Mouse (Mus musculus): ENCODE data around the gene Fam174a. TPM values are rescaled to one million over a fixed set of nuclear protein-coding genes. Genes with fewer than 3 reads are reported as not detected.

Gene Fam174a
- polyA plus RNA-seq, 1 experiment from 2014 or later, result 22.4 TPM

DNA sequence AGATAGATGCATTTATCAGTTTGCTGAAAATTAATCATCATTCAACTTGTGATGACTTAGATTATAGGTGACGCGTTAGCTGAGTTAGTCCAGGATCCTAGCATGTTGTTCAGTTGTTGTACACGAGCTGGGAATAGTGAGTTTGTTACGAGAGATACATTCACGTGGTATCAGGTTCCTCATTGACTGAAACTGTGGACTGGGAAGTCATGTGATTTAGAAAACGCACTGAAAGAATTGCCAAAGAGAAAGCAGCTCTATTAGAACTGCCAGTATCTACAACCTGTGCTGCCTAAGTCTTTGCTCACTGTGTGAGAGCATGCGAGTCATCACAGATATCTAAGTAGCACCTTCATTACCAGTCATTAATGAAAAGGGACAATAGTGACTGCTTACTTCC, 9.6 kb downstream of the Fam174a start:
- ATAC-seq (ENCODE audit: insufficient read depth, low FRiP score, low TSS enrichment), result no peak
- 85% methylated on average over 7 of the region's 7 CpGs for WGBS
- Histone ChIP-seq H3K36me3 (ENCODE audit: control insufficient read depth, insufficient read depth, low read length) (no peaks in the 10 kb centered on the region), H3K4me2 (ENCODE audit: low read depth) (no peak overlapping the region), H3K27me3 (ENCODE audit: control insufficient read depth, insufficient read depth, low read length) (no peaks in the 10 kb centered on the region), H3K4me3 (ENCODE audit: low read depth, low read length) (no peak overlapping the region), H3K9me3 (ENCODE audit: control insufficient read depth, low read length) (no peaks in the 10 kb centered on the region), H3K27ac (ENCODE audit: low read depth, low read length) (no peak overlapping the region), H3K4me1 (ENCODE audit: control insufficient read depth, insufficient read depth, low read length) (no peaks in the 10 kb centered on the region), H3K9ac (ENCODE audit: low read length) (no peak overlapping the region)
- DNase-seq (ENCODE audit: low spot score), result no peak

- H3K9ac ChIP-seq (ENCODE audit: low read length), result no peak overlapping the region
- H3K27ac ChIP-seq (ENCODE audit: low read depth, low read length), result no peak overlapping the region
- no peak for ATAC-seq (ENCODE audit: insufficient read depth, low FRiP score, low TSS enrichment)
- no peaks in the 10 kb centered on the region for H3K27me3 ChIP-seq (ENCODE audit: control insufficient read depth, insufficient read depth, low read length)
- no peaks in the 10 kb centered on the region for H3K9me3 ChIP-seq (ENCODE audit: control insufficient read depth, low read length)
- DNase-seq (ENCODE audit: low spot score), result no peak
- H3K4me2 ChIP-seq (ENCODE audit: low read depth), result no peak overlapping the region
- no peaks in the 10 kb centered on the region for H3K4me1 ChIP-seq (ENCODE audit: control insufficient read depth, insufficient read depth, low read length)
- no peak overlapping the region for H3K4me3 ChIP-seq (ENCODE audit: low read depth, low read length)
- no peaks in the 10 kb centered on the region for H3K36me3 ChIP-seq (ENCODE audit: control insufficient read depth, insufficient read depth, low read length)
These were observed 13.4 kb downstream of the Fam174a start for GRCm38 (mm10) chr1:95326856-95327255.

DNA sequence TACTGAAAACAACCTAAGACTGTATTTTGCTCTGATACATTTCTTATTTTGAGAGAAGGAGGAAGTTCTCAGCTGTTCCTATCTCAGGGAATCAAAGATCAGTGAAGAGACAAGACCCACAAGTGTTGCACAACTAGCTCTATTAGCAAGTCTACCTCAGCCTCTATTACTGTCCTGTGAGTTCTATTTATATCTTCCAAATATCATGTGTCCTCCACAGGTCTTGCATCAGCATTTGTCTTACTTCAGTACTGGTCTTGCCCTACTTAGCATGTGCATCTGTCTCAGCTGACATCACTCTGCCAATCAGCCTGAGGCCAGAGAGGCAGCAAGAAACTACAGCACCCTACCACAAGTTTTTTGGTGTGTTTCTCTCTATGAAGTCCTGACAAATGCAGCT, 26.2 kb downstream of the Fam174a start:
- no peak for DNase-seq (ENCODE audit: low spot score)
- Histone ChIP-seq H3K9ac (ENCODE audit: low read length) (no peak overlapping the region), H3K36me3 (ENCODE audit: control insufficient read depth, insufficient read depth, low read length) (no peaks in the 10 kb centered on the region), H3K4me3 (ENCODE audit: low read depth, low read length) (no peak overlapping the region), H3K27me3 (ENCODE audit: control insufficient read depth, insufficient read depth, low read length) (no peaks in the 10 kb centered on the region), H3K27ac (ENCODE audit: low read depth, low read length) (no peak overlapping the region), H3K4me2 (ENCODE audit: low read depth) (no peak overlapping the region), H3K4me1 (ENCODE audit: control insufficient read depth, insufficient read depth, low read length) (no peaks in the 10 kb centered on the region), H3K9me3 (ENCODE audit: control insufficient read depth, low read length) (no peaks in the 10 kb centered on the region)
- no peak for ATAC-seq (ENCODE audit: insufficient read depth, low FRiP score, low TSS enrichment)

DNA sequence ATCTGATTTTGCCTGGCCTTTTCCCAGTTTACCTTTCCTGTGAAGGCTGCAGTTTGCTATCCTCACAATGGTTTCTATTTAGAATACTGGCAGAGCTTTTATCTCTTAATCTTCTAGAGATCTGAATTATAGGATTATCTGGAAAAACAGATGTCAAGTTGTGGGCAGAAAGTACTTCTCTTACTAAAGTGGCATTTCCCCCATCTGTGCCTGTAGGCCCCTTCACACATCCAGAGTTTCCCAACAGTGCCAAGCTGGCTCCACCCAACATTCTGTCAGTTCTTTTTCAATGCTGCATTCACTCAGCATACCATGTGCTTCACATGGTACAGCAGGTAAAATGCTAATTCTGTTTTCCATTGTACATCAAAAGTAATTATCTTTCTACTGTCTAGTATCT, 28.8 kb downstream of the Fam174a start:
- no peak overlapping the region for H3K27ac ChIP-seq (ENCODE audit: low read depth, low read length)
- H3K4me3 ChIP-seq (ENCODE audit: low read depth, low read length), result no peak overlapping the region
- ATAC-seq (ENCODE audit: insufficient read depth, low FRiP score, low TSS enrichment) (no peak), DNase-seq (ENCODE audit: low spot score) (no peak)
- no peak overlapping the region for H3K9ac ChIP-seq (ENCODE audit: low read length)
- no peaks in the 10 kb centered on the region for H3K36me3 ChIP-seq (ENCODE audit: control insufficient read depth, insufficient read depth, low read length)
- H3K27me3 ChIP-seq (ENCODE audit: control insufficient read depth, insufficient read depth, low read length), result no peaks in the 10 kb centered on the region
- no peak overlapping the region for H3K4me2 ChIP-seq (ENCODE audit: low read depth)
- no peaks in the 10 kb centered on the region for H3K4me1 ChIP-seq (ENCODE audit: control insufficient read depth, insufficient read depth, low read length)
- no peaks in the 10 kb centered on the region for H3K9me3 ChIP-seq (ENCODE audit: control insufficient read depth, low read length)

GRCm38 (mm10) chr1:95343585-95344485, 30.4 kb downstream of the Fam174a start:
- H3K4me1 ChIP-seq (ENCODE audit: control insufficient read depth, insufficient read depth, low read length), result no peaks in the 10 kb centered on the region
- DNase-seq (ENCODE audit: low spot score), result no peak
- H3K36me3 ChIP-seq (ENCODE audit: control insufficient read depth, insufficient read depth, low read length), result no peaks in the 10 kb centered on the region
- no peaks in the 10 kb centered on the region for H3K27me3 ChIP-seq (ENCODE audit: control insufficient read depth, insufficient read depth, low read length)
- no peak overlapping the region for H3K27ac ChIP-seq (ENCODE audit: low read depth, low read length)
- H3K4me3 ChIP-seq (ENCODE audit: low read depth, low read length), result no peak overlapping the region
- H3K9ac ChIP-seq (ENCODE audit: low read length), result no peak overlapping the region
- H3K4me2 ChIP-seq (ENCODE audit: low read depth), result no peak overlapping the region
- no peak for ATAC-seq (ENCODE audit: insufficient read depth, low FRiP score, low TSS enrichment)
- 83% methylated on average over 5 of the region's 5 CpGs for WGBS
- no peaks in the 10 kb centered on the region for H3K9me3 ChIP-seq (ENCODE audit: control insufficient read depth, low read length)

- H3K9me3 ChIP-seq (ENCODE audit: control insufficient read depth, low read length), result no peaks in the 10 kb centered on the region
- H3K27ac ChIP-seq (ENCODE audit: low read depth, low read length), result no peak overlapping the region
- no peak for ATAC-seq (ENCODE audit: insufficient read depth, low FRiP score, low TSS enrichment)
- H3K27me3 ChIP-seq (ENCODE audit: control insufficient read depth, insufficient read depth, low read length), result no peaks in the 10 kb centered on the region
- H3K4me3 ChIP-seq (ENCODE audit: low read depth, low read length), result no peak overlapping the region
- DNase-seq (ENCODE audit: low spot score), result no peak
- WGBS, result 77% methylated on average over 1 of the region's 1 CpGs
- no peak overlapping the region for H3K9ac ChIP-seq (ENCODE audit: low read length)
- no peak overlapping the region for H3K4me2 ChIP-seq (ENCODE audit: low read depth)
- H3K36me3 ChIP-seq (ENCODE audit: control insufficient read depth, insufficient read depth, low read length), result no peaks in the 10 kb centered on the region
- H3K4me1 ChIP-seq (ENCODE audit: control insufficient read depth, insufficient read depth, low read length), result no peaks in the 10 kb centered on the region
These were observed 40.7 kb downstream of the Fam174a start for GRCm38 (mm10) chr1:95354146-95354545.

GRCm38 (mm10) chr1:95356904-95357303, 43.5 kb downstream of the Fam174a start:
- Histone ChIP-seq H3K27ac (ENCODE audit: low read depth, low read length) (no peak overlapping the region), H3K4me3 (ENCODE audit: low read depth, low read length) (no peak overlapping the region), H3K27me3 (ENCODE audit: control insufficient read depth, insufficient read depth, low read length) (no peaks in the 10 kb centered on the region), H3K4me1 (ENCODE audit: control insufficient read depth, insufficient read depth, low read length) (no peaks in the 10 kb centered on the region), H3K4me2 (ENCODE audit: low read depth) (no peak overlapping the region), H3K9ac (ENCODE audit: low read length) (no peak overlapping the region), H3K9me3 (ENCODE audit: control insufficient read depth, low read length) (no peaks in the 10 kb centered on the region), H3K36me3 (ENCODE audit: control insufficient read depth, insufficient read depth, low read length) (no peaks in the 10 kb centered on the region)
- WGBS, result 67% methylated on average over 4 of the region's 4 CpGs
- DNase-seq (ENCODE audit: low spot score) (no peak), ATAC-seq (ENCODE audit: insufficient read depth, low FRiP score, low TSS enrichment) (no peak)

- Histone ChIP-seq H3K4me3 (ENCODE audit: low read depth, low read length) (no peak overlapping the region), H3K9me3 (ENCODE audit: control insufficient read depth, low read length) (no peaks in the 10 kb centered on the region), H3K36me3 (ENCODE audit: control insufficient read depth, insufficient read depth, low read length) (no peaks in the 10 kb centered on the region), H3K9ac (ENCODE audit: low read length) (no peak overlapping the region), H3K27me3 (ENCODE audit: control insufficient read depth, insufficient read depth, low read length) (no peaks in the 10 kb centered on the region), H3K4me2 (ENCODE audit: low read depth) (no peak overlapping the region), H3K27ac (ENCODE audit: low read depth, low read length) (no peak overlapping the region), H3K4me1 (ENCODE audit: control insufficient read depth, insufficient read depth, low read length) (no peaks in the 10 kb centered on the region)
- WGBS, result 87% methylated on average over 2 of the region's 2 CpGs
- DNase-seq (ENCODE audit: low spot score), result no peak
- no peak for ATAC-seq (ENCODE audit: insufficient read depth, low FRiP score, low TSS enrichment)
These were observed 50.3 kb downstream of the Fam174a start for GRCm38 (mm10) chr1:95363692-95364091.

DNA sequence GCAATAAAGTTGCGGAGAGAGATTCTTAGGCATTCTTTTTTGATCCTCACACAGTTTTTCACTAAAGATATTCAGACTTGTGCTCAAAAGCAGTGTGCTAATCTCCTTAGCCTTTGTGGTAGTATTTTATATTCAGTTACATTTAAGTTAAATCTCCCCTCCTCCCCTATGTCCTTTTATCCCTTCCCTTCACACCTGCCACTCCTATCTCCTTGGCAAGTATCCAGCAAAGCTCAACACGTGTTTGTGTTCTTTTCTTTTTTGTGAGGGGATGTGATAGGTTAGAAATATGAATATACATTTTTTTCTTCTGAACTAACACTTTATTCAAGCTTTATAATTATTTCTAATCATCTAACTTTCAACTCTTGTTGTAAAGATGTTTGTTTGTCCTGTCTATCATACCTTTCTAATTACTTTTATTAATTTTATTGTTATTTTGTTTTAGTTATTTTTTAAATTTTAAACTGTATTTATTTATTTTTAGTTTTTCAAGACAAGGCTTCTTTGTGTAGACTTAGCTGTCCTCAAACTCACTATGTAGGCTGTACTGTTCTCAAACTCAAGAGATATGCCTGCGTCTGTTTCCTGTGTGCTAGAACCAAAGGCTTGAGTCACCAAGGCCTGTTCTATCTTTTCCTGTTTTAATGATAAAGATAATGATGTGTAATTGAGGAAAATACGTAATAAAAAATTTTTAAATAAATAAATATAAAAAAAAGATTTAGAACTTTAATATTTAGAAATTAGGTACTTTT, 53.4 kb downstream of the Fam174a start:
- H3K27ac ChIP-seq (ENCODE audit: low read depth, low read length), result no peak overlapping the region
- no peak overlapping the region for H3K4me2 ChIP-seq (ENCODE audit: low read depth)
- no peak for ATAC-seq (ENCODE audit: insufficient read depth, low FRiP score, low TSS enrichment)
- H3K4me1 ChIP-seq (ENCODE audit: control insufficient read depth, insufficient read depth, low read length), result no peaks in the 10 kb centered on the region
- H3K4me3 ChIP-seq (ENCODE audit: low read depth, low read length), result no peak overlapping the region
- 80% methylated on average over 4 of the region's 4 CpGs for WGBS
- no peaks in the 10 kb centered on the region for H3K27me3 ChIP-seq (ENCODE audit: control insufficient read depth, insufficient read depth, low read length)
- no peaks in the 10 kb centered on the region for H3K36me3 ChIP-seq (ENCODE audit: control insufficient read depth, insufficient read depth, low read length)
- DNase-seq (ENCODE audit: low spot score), result no peak
- no peaks in the 10 kb centered on the region for H3K9me3 ChIP-seq (ENCODE audit: control insufficient read depth, low read length)
- H3K9ac ChIP-seq (ENCODE audit: low read length), result no peak overlapping the region

Measured in neural tube, embryonic 11.5 days (tissue).